Mouse (Mus musculus): ENCODE measurements at regions not wholly inside any gene's neighbourhood (a gene's known extent, or its start where the extent isn't known, plus 50 kb on each side); places are given as distances from the start of the nearest gene placed in this dataset.
"Not testable (repeated sequence)": the region's sequence is repeated elsewhere in the genome, so short reads cannot be mapped to it uniquely, and the experiment has no call there.

DNA sequence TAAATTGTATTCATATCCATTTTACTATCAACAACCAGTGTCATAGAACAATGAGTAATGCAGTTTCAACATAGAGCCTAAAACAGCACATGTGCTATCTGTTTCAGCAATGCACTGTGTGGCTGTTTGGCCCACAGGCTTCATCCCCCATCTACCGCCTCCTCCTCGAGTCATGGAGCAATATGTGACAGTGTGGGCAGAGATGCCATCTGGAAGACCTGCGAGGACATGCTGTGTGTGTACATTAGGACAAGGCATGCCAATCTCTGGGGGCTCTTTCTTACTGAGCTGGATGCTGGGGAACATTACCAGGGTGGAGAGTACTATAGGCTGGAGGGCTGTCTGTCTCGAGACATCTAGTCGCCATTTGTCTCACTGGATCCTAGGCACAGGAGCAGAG is 101.5 kb upstream of the Fam84a start:
- DNase-seq (ENCODE audit: low spot score in 2 of 2), result peak; percentile 76 to 91

DNA sequence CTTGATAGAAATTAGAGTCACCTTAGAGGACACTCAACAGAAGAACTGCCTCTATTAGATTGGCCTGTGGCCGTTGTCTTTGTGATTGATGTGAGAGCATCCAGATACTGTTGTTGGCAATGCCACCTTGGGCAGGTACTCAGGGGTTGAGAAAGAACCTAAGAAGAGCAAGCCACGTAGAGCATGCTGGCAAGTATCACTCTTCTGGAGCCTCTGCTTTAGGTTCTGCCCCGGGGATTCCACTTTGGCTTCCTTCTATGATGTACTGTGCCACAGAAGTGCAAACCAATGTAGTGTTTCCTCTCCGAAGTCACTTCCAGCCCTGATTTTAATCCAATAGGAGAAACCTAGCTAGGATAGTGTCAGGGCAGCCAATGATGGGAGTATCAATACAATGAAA is 98.3 kb upstream of the Fam84a start:
- DNase-seq (ENCODE audit: low spot score in 2 of 2), result no peak

DNA sequence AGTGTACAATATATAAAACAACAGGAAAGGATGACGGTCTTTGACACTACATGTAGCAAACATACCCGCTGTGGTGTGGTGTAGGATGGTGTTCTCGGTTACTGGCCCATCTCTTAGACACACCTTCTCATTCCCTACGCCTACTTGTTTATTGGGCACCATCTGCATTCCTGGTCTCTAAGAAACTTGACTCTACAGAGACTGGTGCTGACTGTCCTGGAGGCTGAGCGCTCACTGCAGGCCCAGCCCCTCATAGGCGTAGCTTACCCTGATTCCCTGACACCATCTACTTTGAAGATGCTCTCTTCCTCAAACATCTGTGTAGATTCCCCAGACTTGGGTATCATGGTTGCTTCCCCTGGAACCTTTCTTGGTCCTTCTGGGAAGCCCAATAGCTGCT is 90.9 kb upstream of the Fam84a start:
- not testable (repeated sequence) for DNase-seq (ENCODE audit: low spot score in 2 of 2)

DNA sequence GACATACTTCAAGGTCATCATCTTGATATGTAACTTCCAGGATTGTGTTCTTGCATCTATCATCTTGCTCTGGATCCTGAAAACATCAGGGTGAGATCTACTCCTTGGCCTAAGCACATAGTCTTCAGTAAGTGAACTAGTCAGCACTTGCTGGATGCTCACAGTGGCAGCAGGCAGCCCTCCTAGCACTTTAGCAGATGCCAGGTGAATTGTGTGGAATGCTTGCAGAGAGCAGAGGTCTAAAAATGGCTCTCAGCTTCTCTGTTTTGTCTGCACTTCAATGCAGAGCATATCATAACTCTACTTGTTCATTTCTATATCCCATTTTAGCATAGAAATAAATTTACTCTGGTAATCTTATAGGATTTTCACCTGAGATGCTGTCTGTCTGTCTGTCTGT is 85.8 kb upstream of the Fam84a start:
- no peak for DNase-seq (ENCODE audit: low spot score in 2 of 2)

DNA sequence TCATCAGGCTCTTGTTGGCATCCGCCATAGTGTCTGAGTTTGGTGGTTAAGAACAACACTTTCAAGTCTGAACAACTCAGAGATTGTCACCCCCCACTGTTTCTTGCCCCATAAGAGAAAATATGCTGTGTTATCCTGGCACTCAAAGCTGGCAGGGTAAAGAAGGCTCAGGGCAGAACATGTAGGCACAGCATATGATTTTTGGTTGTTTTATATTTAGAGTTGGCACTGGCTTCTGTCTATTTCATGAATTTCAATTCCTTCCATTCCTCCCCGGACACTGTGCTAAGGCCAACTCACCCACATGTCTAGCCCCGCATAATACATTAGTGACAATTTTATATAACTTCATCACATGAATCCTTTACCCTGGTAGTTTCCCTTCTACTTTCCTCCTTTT is 83.5 kb upstream of the Fam84a start:
- DNase-seq (ENCODE audit: low spot score in 2 of 2), result no peak

DNA sequence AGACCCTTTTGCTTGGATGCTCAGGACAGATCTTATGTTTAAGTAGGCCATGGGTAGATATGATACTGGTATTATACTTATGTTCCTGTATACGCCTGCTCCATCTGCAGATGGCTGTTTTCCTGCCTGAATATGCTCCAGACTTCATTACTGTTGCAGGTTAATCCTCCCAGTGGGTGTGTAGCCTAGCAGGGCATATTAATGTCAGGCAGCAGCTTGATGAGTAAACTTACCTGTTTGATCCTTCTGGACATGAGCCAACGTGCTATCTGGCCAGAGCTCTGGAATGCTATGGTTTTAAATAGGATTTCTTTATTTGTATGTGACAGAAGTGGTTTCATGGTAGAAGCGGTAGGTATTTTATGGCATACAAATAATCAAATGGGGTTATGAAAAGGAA is 60.8 kb upstream of the Fam84a start:
- DNase-seq (ENCODE audit: low spot score in 2 of 2), result no peak

DNA sequence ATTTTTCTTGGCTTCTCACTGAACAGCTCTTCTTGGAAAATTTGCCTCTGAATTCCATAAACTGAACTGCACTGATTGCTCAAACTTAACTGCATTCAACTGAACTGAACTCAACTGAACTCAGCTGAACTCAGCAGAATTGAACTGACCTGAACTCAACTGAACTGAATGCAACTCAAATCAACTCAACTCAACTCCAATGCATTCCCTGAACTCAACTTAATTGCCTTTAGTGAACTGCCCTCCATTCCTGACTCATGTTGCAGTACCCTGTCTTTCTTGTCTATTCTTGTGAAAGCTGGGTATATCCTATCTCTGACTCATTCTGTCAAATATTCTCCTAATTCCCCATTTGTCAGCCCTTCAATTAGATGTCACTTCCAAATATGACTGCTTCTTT is 58.0 kb upstream of the Fam84a start:
- DNase-seq (ENCODE audit: low spot score in 2 of 2), result no peak

DNA sequence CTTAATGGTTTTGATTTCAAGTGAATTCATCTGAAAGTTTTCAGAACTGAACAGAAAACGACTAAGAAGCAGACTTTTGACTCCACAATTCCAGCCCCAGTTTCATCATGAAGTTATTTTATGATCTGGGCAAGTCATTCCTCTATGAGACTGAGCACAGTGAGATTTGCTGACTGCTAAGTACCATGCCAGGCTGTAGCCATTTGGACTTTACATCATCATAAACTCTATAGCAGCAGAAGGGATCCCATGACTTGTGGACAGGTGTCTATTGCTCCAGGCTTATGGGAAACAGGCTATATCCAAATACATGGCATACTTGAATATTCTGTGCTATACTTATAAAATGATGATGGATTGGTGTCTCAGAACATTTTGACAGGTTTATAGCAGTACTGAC is 55.4 kb upstream of the Fam84a start:
- DNase-seq (ENCODE audit: low spot score in 2 of 2), result no peak

DNA sequence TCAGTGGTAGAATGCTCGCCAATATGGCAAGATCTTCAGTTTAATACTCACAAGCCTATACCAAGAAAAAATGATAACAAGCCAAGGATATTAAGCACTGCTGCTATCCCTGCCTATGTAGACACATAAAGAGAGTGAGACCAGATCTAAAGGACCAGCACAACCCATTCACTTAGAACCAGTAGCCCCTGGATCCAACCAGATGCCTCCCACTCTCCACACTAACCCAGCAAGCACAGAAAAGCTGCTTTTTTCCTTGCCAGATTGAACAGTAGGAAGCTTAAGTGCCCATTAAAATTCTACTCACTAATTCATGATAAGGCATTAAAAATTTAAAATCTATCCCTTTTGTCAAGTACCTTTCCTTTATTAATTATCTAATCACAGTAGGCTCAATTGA is 52.6 kb upstream of the Fam84a start:
- DNase-seq (ENCODE audit: low spot score in 2 of 2), result no peak
